Mouse (Mus musculus) megakaryocyte, embryonic 14.5 days (primary cell): ENCODE results near the gene Psma7.

ENCODE experiments used
- FLI1 ChIP-seq: IDR thresholded peaks from 2 replicates; pipeline ENCODE4 v1.6.1; 2012; ENCODE audit warnings: low read length, inconsistent platforms, mixed read lengths
- GATA1 ChIP-seq: IDR thresholded peaks from 3 replicates; pipeline ENCODE4 v1.6.1; 2012; ENCODE audit warnings: mixed read lengths, low read length, inconsistent platforms, borderline replicate concordance

GRCm38 (mm10) chr2:180018573-180018972 lies 23.7 kb downstream of the Psma7 start:
- TF ChIP-seq GATA1 (no peak), FLI1 (no peak)
